Mouse (Mus musculus) gonadal fat pad, adult 2 months (tissue): ENCODE data around the gene Aldh3b1. TPM values are rescaled to one million over a fixed set of nuclear protein-coding genes. Genes with fewer than 3 reads are reported as not detected.

Experiments used
- DNase-seq: peaks from one replicate; pipeline ENCODE4 v3.0.0-alpha.2; 2012; ENCODE audit warnings: low read depth
- polyA plus RNA-seq: library from polyadenylated mRNA; depleted of rRNA; stranded (reverse); fragments of >200 nt; gene quantifications from 2 replicates; pipeline ENCODE4 v1.2.3, GENCODE M21; 2012

Aldh3b1 gene
- polyA plus RNA-seq, 1 experiment: 12.7 TPM

DNA sequence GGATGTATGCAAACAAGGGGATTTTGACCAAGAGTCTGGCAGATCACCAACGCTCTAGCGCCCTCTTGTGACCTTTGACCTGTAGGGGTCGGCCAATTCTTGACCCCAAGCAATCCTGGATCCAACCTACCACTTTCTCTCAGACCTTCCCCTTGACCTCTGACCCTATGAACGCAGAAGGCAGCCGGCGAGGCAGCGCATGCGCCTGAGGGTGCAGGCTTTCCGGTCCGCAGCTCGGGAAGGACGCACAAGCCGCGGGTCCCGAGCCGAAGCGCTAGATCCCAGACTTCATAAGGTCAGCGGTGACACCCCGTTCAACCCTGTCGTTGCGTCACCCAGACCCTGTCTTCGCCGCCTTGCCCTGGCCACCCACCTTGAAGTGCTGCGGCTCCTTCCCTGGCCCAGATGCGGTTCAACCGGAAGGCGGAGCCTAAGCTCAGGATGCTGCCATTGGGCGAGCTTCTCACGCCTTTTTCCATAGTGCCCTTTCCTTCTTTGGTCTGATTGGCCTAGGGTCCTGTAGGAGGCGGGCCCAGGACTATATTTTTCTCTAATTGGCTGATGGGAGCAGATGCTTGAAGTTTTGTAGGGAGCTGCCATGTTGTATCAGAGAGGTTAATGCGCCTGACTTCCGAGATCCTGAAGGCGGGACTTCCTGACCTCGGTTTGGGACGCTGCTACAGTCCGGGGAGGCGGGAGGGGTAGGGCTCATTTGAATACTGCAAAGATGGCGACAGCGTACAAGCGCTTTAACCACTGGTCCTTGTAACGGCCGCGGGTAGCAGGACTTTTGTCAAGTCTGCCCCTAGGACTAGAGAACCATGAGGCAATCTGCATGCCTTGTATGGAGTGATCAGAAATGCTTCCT, 17.0 kb downstream of the Aldh3b1 start, which contains the start of gene Ndufs8:
Ndufs8 (minus strand) TSS at position 438 of the 868 bp plus-strand sequence.
- peak; percentile 98 for DNase-seq

DNA sequence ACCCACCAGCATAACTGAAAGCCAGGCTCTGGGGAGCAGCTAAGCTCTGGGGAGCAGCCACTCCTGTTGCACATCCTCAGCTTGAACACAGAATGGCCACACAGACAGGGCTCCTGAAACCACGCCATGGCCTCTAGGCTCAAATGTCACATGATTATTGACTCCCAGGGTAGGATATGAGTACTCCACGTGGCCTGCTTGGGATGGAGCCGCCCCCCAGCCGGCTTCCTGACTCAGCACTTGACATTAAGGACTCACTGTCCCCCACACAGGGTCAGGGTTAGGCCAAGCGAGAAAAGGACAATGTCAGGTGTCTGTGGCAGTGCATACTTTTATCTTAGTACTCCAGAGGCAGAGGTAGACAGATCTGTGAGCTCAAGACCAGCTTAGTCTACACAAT, 19.4 kb downstream of the Aldh3b1 start:
- no peak for DNase-seq

DNA sequence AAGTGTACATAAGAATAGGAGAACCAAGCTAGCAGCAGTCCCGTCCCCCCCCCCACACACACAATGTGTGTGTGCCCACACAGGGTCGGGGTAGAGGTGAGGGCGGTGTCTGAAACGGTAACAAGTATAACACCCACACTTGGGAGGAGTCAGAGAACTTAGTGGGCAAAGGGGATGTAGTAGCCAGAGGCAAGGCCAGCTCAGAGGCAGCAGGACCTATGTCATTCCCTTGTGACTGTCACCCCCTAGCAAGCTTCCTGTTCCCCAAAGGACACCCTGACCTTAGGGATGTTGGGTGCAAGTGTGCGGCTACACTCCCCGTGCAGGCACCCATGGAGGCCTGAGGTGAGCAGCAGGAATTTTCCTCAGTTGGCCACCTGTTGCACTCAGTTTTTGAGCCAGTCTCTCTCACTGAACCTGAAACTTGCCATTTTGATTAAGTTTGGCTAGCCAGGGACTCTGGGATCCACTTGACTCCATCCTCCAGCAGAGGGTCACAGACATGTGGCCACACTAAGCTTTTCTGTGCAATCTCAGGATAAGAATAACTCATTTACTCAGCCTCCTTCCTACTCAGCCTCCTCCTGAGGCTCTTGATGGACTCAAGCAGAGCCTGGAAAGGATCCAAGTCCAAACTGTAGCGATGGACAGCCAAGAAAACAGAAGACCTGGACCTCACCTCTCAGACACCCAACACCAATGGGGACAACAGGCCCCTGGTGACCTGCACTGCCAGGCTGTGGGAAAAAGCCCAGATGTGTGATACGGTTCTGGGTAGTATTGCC, 21.5 kb downstream of the Aldh3b1 start:
- DNase-seq: no peak

DNA sequence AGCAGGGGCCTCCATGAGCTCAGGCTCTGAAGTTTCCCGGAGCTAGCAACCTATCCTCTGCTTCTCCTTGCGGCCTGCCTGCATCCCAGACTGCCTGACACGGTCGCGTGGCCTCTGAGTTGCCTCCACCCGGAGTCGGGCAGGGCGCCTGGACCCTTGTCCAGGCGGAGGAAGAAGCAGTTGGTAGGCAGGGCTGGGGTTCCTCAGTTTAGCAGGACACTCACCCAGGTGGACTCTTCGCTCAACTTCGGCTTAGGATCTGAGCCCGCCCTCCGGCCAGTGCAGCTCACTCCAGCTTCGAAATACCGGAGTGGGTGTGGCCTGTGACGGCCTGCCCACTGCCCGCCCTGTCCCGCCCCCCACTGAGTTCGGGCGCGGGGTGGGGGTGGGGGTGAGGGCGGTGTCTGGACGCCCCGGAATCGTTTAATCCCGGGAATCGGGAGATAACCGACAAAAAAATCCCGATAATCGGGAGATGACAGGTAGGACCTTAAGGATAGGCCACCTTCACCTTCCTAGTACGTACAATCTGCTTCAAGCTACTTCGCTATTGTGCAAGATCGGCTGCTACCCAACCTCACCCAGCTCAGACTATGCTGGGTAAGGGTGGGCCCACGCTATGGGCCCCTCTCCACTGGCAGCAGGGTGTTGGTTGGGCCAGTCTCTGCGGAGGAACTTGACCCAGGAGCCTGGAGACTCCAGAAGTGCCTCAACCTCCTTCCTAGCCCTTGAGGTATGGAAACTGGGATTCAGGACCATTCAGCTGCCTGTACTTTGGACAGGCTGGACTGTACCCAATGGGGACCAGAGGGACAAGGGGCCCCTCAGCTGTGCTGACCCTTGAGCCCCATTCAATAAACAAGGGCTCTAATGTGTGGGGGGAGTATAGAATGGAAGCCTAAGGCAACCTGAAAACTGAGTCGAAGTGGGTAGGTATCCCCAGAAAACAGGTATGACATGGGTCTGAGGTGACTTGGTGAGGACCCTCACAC, 22.5 kb downstream of the Aldh3b1 start, which contains the start of gene Tcirg1:
Tcirg1 (minus strand) TSS at position 339 of the 992 bp plus-strand sequence.
- no peak for DNase-seq

DNA sequence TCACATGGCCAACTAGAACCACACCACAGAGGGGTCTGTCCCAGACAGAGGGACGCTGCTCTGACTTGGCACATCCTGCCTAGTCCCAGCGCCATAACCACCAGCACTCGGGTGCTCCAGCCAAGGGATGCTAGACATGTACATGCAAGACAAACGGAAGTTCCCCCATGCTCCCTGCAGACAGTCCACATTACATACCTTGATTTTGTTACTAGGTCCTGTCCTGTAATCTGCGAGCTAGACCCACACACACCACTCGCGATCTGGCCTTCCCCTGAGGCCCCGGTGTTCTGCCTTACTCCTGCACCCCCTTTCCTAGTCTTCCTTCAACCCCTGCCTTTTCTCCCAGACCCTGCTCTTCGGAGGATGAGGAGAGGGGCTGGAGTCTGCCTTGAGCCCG, 23.3 kb downstream of the Aldh3b1 start:
- DNase-seq: no peak

DNA sequence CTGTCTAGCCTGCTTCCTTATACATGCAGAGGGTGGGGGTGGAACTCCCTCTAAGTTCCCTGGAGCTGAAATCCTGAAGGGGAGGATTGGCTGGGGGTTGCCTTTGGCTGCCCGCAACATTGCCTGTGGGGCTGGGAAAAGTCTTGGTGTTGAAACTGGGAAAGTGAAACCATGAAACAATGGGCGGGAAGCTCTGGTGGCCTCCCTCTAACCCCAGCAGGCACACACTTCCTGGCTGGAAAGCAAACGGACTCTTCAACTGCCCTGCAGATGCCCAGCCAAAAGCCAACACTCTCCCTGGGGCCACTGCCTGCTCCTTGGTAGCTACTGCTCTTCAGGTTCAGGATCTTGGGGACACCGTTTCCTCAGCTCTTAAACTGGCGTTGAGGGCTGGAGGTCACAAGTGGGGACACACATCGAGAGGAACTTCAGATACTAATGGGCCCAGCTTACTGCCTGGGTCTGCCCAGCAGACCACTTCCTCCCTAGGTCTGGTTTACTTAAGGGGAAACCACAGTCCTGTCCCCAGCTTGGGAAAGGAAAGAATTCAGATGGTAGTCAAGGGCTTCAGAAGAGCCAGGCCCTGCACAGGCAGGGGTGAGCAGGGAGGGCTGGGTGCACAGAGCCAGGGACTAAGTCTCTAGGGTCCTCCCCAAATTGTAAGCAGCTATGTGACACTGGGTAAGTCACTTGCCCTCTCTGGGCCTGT, 24.2 kb downstream of the Aldh3b1 start:
- no peak for DNase-seq

DNA sequence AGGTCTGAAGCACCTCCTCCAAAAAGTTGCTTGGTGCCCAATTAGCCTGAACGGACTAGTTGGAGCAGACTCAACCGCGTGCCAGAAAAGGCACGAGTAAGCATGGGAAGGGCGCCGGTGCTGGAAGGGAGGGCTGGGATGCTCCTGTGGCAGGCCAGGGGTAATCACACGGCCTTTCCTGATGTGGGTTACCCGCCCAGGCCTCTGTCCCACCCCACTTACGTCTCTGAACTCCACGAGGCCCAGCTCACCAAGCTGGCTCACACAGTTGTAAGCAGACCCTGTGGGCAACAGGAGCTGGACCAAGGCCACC, 25.3 kb downstream of the Aldh3b1 start:
- no peak for DNase-seq

DNA sequence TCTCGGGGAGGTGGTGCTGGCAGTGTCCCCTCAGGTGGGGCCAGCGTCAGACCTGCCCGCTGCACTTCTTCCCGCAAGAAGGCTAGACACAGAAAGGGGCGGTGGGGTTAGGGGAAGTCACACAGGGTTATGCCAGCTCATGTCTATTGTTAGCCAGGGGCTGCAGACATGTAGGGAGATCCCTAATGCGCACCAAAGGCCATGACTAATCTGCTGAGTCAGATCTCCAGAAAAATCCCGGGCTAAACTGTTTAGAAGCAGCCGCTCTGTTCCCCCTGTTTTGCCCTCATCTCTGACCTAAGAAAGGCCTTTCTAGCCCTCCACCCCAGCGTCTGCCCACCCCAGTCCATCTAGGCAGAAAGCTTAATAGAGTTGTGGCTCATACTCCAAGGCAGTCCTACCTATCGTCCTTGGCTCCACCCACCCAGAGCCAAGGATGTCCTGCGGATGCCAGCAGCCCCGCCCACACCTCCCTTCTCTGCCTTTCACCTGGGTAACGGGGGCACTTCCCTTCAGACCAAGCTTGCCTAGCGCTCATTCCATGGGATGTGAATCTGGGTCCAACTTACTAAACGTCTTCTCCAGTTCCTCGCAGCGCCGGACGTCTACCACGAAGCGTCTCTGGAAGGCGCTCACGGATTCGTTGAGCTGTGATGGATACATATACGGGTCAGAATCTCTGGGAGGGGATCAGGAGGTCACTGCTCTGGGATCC, 25.8 kb downstream of the Aldh3b1 start:
- no peak for DNase-seq

DNA sequence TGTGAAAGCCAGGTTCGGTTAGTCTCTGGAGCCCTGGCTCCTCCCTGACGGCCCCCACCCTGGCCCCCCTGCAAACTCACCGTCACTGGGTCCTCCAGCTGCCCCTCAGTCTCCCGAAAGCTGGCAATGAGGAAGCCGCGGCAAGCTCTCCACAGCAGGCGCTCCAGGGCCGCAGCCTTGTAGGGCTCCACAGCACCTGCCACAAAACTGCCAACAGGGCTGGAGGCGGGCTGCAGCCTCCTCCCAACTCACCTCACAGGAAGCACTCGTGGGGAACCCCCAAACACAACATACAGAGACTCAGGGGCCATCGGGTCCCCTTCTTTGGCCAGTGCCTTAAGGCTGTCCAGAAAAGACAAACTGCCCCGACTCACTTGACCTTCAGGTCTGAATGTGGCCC, 26.6 kb downstream of the Aldh3b1 start:
- DNase-seq: no peak

DNA sequence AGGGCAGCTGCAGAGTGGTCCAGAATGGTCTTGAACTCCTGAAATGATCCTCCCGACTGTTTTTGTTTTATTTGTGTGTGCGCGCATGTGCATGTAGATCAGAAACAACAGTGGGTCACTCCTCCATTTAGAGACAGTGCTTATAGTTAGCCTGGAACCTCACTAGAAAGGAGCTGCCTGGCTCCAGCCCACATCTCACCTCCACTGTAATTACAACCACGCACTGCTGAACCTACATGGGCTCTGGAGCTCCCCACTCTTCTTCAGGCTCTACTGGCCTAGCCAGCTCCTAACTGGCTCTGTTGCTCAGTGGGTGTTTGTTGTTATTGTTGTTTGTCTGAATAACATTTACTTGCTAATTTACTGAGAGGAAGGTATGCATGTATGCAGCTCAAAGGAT, 30.0 kb downstream of the Aldh3b1 start:
- DNase-seq: no peak

DNA sequence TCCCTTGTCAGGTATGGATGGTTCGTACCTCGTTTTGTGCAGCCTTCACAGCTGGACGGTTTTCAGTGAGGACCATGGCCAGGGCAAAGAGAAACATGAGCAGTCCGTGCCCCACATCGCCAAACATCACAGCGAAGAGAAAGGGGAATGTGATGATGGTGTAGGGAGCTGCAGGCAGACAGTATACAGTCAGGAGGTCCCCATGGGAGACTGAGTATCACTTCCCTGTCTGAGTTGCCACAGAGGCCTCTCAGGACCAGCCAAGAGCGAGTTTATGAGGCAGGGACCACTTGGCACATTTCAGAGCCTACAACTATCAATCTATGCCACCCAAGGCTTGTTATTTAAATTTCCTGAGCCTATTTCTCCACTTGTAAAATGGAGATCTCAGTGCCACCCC, 30.7 kb downstream of the Aldh3b1 start:
- DNase-seq: no peak

DNA sequence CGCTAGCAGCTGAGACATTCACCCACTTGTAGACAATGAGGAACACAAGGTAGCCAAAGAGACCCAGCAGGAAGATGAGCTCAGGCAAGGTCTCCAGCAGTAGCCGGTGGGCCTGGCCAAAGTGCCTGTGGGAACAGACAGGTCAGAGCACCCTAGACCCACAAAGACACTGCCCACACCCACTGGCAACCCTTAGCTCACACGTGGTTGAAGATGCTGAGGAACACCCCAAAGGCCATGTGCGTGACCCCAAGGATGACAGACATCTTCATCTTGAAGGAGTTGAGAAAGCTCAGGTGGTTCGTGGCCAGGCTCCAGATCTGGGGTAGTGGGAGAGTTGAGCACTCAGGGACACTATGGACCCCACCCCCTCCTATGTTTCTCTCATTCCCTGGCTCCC, 32.1 kb downstream of the Aldh3b1 start:
- no peak for DNase-seq

DNA sequence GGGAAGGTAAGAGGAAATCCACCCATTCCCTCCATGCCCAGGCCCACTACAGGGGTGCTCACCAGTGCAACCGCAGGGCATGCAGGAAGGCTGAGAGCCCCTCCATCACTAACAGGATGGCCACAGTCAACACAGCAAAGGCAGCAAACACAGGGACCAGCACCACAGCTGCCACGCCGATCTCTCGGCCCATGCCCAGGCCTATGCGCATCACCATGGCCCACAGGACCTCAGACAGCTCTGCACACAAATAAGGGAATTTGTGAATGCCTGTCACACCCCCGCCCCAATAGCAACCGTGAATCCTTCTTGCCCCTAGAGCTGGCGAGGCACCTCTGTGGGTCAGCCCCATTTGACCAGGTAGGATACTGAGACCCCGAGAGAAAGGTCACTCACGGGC, 33.4 kb downstream of the Aldh3b1 start:
- no peak for DNase-seq

DNA sequence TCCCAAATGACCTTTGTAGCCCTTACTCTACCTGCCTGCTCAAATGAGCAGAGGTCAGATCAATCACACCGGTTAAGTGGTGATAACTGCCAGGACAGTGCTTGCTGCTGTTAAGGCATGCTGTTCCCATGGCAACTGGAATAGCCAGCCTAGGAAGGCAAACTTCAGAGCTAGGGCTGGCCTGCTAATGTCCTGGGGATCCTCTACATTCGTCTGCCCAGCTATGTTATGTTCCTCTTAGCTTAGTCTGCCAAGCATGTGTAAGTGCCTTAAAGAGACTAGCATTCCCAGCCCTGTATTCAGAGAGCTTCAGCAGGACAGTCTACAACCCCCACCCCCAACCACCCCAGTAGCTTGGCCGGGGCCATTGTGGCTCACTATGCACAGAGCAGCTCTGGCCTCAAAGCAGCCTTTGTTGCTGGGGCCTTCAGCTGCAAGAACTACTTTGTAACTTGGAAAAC, 34.4 kb downstream of the Aldh3b1 start:
- no peak for DNase-seq

DNA sequence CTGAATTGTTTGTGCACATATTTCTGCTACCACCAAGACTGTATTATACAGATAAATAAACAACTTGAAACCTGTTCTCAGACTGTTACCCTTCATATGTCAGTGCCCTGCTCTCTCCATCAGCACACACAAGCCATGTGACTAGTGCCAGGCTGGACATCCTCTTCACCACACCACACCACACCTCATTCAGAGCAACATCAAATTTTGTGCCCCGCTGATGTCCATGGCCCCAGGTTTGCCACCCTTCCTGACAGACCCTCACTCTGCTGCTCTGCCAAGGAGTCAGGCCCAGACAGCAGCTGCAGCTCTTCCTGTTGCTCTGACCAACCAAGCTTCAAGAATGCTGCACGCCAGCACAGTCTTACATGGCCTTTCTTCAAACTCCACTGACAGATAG, 35.3 kb downstream of the Aldh3b1 start:
- no peak for DNase-seq

DNA sequence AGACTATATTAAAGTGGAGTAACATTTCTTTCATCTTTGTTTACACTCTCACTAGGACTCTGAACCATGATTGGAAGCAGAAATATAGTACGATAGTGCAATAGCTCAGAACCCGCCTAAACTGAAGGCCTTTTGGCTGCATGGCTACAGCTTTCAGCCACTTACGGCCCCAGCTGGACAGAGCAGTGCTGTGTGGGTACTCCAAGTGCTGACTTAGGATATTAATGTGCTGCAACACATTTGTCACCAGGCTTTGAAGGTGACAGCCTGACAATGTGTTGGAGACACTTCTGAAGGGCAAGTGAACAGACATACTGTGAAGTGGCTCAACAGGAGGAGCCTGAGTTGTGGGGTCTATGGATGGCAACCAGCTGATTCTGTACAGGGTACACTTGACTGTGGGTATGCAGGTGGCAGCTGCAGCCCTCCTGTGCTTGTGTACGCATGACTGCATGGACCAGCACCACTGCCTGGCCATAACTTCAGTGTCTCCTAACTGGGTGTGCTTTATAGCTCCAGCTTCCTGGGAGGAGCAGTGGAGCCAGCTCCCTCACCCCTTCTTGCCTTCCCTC, 36.0 kb downstream of the Aldh3b1 start:
- DNase-seq: no peak

DNA sequence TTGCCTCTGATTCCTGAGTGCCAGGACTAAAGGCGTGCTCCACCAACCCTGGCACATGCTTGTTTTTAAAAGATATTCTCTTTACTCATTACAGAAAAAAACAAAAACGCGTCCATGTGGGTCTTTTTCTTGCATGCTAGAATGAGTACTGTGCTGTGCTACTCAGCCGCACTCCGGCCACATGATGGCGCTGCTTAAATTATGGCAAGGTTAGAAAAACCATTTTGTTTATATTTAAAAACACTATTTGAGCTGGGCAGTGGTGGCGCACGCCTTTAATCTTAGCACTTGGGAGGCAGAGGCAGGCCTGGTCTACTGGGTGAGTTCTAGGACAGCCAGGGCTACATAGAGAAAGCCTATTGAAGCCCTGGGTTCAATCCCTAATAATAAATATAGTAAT, 39.4 kb downstream of the Aldh3b1 start:
- no peak for DNase-seq

DNA sequence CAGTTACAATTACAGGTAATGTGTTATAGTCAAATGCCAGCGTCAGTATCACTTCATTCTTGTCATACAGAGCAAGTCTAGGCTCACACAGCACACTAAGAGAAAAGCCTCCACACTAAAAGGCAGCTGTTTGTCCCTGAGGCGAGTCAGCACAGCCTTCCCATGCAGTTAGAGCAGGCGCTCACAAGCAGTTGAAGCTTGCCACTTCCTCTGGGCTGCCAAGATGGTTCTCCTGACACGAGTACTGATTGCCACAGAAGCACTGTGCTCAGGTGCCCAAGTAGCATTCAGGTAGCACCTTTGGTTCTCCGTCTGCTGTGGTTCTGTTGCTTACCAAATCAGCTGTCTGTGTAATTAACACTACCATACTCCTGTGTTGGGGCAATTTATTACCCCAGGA, 40.5 kb downstream of the Aldh3b1 start:
- DNase-seq: no peak

DNA sequence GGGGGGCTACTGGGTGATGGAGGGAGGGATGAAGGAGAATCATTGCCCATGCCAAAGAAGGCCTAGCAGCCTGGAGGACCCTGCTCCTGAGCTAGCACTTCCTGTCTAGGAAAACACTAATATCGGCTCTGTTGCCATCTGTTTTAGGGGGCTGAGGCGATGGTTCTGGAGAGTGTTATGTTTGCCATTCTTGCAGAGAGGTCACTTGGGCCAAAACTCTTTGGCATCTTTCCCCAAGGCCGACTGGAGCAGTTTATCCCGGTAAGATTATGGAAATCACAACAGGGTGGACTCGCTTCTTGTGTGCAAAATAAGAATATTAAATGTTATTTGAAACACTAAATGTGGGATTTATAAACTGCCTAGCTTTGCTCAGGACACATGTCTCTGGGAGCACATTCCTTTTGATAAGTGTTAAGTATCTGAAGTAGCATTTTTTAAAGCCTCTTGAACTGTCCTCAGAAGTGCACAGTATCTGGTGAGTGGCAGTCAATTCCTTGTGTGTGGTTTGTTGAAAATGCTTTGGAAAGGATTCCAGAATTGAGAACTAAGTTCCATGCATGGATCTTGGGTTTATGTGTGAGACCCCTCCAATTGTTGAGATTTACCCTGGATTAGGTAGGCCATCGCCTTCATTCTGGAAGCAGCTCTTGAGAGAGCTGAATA, 45.1 kb downstream of the Aldh3b1 start:
- DNase-seq: no peak

DNA sequence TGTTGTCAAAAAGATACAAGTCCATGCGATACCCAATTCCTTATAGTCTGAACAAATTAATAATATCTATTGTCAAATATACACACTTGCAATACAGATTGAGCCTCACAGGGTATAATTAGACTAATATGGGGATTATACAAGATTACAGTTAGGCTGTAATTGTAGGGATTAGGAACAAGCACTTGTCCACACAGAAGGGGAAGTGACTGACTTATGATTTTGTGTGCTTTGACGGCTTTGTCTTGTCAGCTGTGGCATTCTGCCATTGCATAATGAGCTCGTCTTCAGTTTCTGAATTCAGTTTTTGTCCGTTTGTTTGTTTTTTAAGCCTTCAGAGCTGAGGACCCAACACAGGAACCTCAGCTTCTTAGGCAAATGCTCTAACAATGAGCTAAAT, 47.4 kb downstream of the Aldh3b1 start:
- no peak for DNase-seq
